Mouse (Mus musculus) neural tube, embryonic 12.5 days (tissue): Measurements from ENCODE around the gene Lhx1. TPM values are rescaled to one million over a fixed set of nuclear protein-coding genes. Genes with fewer than 3 reads are reported as not detected.

ENCODE experiments used
- polyA plus RNA-seq: library from polyadenylated mRNA; unstranded; fragments of >200 nt; fragmentation: Nextera tagmentation; extraction: Ambion mirVana; gene quantifications from 2 replicates; pipeline ENCODE4 v1.2.1, GENCODE M21; 2016

Gene Lhx1
- polyA plus RNA-seq, 1 experiment from 2014 or later: 68.4 TPM

Other genes starting within 250 kb of the Lhx1 start
- 53.3 and 56.7 TPM in 2 replicates for gene Aatf, start 12.0 kb downstream of the Lhx1 start, polyA plus RNA-seq